ENCODE assay signal across 15 mouse cellular contexts in the genomic region with DNA sequence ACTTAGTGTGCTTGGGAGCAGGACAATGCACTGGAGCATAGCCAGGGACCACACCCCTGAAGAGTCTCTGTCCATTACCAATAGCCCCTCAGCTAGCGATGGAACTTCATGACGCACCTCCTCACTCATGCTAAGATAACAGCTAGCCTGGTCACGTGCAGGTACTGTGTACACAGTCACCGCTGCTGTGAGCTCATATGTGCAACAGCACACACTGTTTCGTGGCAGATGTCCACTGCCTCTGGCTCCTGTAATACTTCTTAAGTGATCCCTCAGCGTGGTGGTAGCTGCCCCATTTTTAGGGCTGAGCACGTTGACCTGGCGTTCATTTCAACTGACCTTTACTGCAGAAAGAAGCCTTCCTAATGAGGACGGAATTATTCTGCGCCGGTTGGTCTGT.
DNase-seq lines count a peak whose midpoint lies in the region; ATAC-seq and TF ChIP-seq lines count a peak whose summit lies in the region.
"Had no signal": no experiment of that assay in that cellular context is flagged by ENCODE, and none has a peak within 500 bp of the region (broad histone marks: within the 10 kb centered on the region; RNA-seq: fewer than 3 reads in every experiment).

No protein-coding gene starts in this region.

- H3K36me3 ChIP-seq in lung, embryonic 15.5 days: no peaks in the 10 kb centered on the region
- no peaks in the 10 kb centered on the region for H3K36me3 ChIP-seq in forebrain, embryonic 10.5 days (replicated peaks)
- no peaks in the 10 kb centered on the region for H3K36me3 ChIP-seq in intestine, embryonic 15.5 days
- H3K36me3 ChIP-seq: embryonic facial prominence, embryonic 13.5 days had no signal

- no peak overlapping the region for H3K9ac ChIP-seq in lung, embryonic 15.5 days
- no peak overlapping the region for H3K9ac ChIP-seq in intestine, embryonic 15.5 days
- H3K9ac ChIP-seq: embryonic facial prominence, embryonic 13.5 days; liver, embryonic 14.5 days had no signal

- ATAC-seq in lung, embryonic 15.5 days (ENCODE audit: borderline replicate concordance, extremely low read depth, low FRiP score, low TSS enrichment): peak; percentile 42; the same call in 1 of the 2 replicates
- peak; percentile 55; the same call in 1 of the 2 replicates for ATAC-seq in intestine, embryonic 15.5 days
- ATAC-seq in cerebellum, adult (ENCODE audit: insufficient number of reproducible peaks, low FRiP score, low TSS enrichment): no peak
- ATAC-seq: Patski had no signal

- TF ChIP-seq POLR2A in brain, embryonic 14.5 days (IDR thresholded peaks at IDR 0.05; ENCODE audit: borderline replicate concordance, extremely low read depth, insufficient read depth, insufficient read length, poor library complexity, severe bottlenecking): no peak

- H3K4me1 ChIP-seq in lung, embryonic 15.5 days: peaks cover 11% of the 10 kb centered on the region; the same call in 1 of the 2 replicates
- H3K4me1 ChIP-seq in forebrain, embryonic 10.5 days: peaks cover 59% of the 10 kb centered on the region
- H3K4me1 ChIP-seq in intestine, embryonic 15.5 days (replicated peaks): no peaks in the 10 kb centered on the region

- peaks cover 22% of the 10 kb centered on the region for H3K27me3 ChIP-seq in lung, embryonic 15.5 days
- H3K27me3 ChIP-seq in forebrain, embryonic 10.5 days (ENCODE audit: poor library complexity, severe bottlenecking): peaks cover 100% of the 10 kb centered on the region
- H3K27me3 ChIP-seq in intestine, embryonic 15.5 days (replicated peaks): peaks cover 14% of the 10 kb centered on the region
- H3K27me3 ChIP-seq: Patski had no signal

- no peaks in the 10 kb centered on the region for H3K9me3 ChIP-seq in lung, embryonic 15.5 days
- no peaks in the 10 kb centered on the region for H3K9me3 ChIP-seq in forebrain, embryonic 10.5 days
- no peaks in the 10 kb centered on the region for H3K9me3 ChIP-seq in intestine, embryonic 15.5 days
- H3K9me3 ChIP-seq: embryonic facial prominence, embryonic 13.5 days had no signal

- no peak for DNase-seq in lung, postnatal 10 days
- peak; percentile 74 for DNase-seq in brain, embryonic 14.5 days (ENCODE audit: low read depth)
- DNase-seq in forebrain, embryonic 10.5 days (ENCODE audit: extremely low spot score, low spot score): no peak
- DNase-seq in thymus, postnatal 10 days (ENCODE audit: low spot score in 2 of 2): no peak
- DNase-seq: cerebellum, adult 9-11 months; heart, postnatal 10 days; kidney, adult 8-10 months; left cerebral cortex, postnatal 4 days; right cerebral cortex, postnatal 4 days had no signal

- H3K4me2 ChIP-seq in lung, embryonic 15.5 days: no peak overlapping the region
- H3K4me2 ChIP-seq in intestine, embryonic 15.5 days (replicated peaks): no peak overlapping the region
- H3K4me2 ChIP-seq: embryonic facial prominence, embryonic 13.5 days had no signal

- H3K27ac ChIP-seq in lung, embryonic 15.5 days: no peak overlapping the region
- peak overlapping the region; percentile 93 for H3K27ac ChIP-seq in forebrain, embryonic 10.5 days
- no peak overlapping the region for H3K27ac ChIP-seq in intestine, embryonic 15.5 days
- H3K27ac ChIP-seq: embryonic facial prominence, embryonic 13.5 days; liver, embryonic 14.5 days had no signal

- 53% methylated on average over 11 of the region's 11 CpGs for WGBS in lung, embryonic 15.5 days
- 67% methylated on average over 11 of the region's 11 CpGs for WGBS in forebrain, embryonic 10.5 days
- WGBS in intestine, embryonic 15.5 days: 67% methylated on average over 11 of the region's 11 CpGs

- H3K4me3 ChIP-seq in lung, embryonic 15.5 days: no peak overlapping the region
- H3K4me3 ChIP-seq in forebrain, embryonic 10.5 days: no peak overlapping the region
- H3K4me3 ChIP-seq in intestine, embryonic 15.5 days (replicated peaks): no peak overlapping the region
- H3K4me3 ChIP-seq: embryonic facial prominence, embryonic 13.5 days had no signal

- TF ChIP-seq CTCF in brain, embryonic 14.5 days (IDR thresholded peaks at IDR 0.05; ENCODE audit: borderline replicate concordance, extremely low read depth, insufficient read depth, insufficient read length): no peak
